Mouse (Mus musculus): ENCODE measurements around the gene Fgf12. TPM values are rescaled to one million over a fixed set of nuclear protein-coding genes. Genes with fewer than 3 reads are reported as not detected.

Gene Fgf12
- polyA plus RNA-seq, 2 experiments, result 0.06 TPM; not detected in 1

DNA sequence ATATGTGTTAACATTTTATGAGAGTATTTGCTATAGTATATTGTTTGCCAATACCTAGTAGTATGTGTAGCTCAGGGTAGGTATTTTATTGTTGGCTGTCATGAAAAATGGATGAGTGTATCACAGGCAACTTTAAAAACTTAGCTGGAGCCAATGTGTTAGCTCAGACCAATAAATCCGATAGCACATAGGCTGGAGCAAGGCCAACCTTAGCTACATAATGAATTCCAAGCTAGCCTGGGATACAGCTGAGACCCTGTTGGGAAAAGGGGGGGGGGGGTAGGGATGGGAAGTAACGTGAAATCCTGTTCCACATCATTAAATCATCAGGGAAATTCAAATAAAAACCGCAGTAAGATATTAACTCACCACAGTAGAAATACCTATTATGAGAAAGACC is 18.4 kb downstream of the Fgf12 start:
- no peak for ATAC-seq (ENCODE audit: insufficient read depth)
- Histone ChIP-seq H3K4me3 (ENCODE audit: insufficient read depth in 1 of 2, low read depth in 2 of 2, low read length in 2 of 2) (no peak overlapping the region), H3K36me3 (replicated peaks; ENCODE audit: control insufficient read depth, insufficient read depth, low read depth) (no peaks in the 10 kb centered on the region), H3K4me2 (ENCODE audit: low read depth) (no peak overlapping the region), H3K27ac (no peak overlapping the region), H3K27me3 (ENCODE audit: control insufficient read depth, insufficient read depth, low read length) (no peaks in the 10 kb centered on the region), H3K4me1 (replicated peaks; ENCODE audit: control insufficient read depth in 2 of 2, insufficient read depth in 2 of 2, low read length in 1 of 2) (no peaks in the 10 kb centered on the region), H3K9me3 (ENCODE audit: control insufficient read depth, low read length) (no peaks in the 10 kb centered on the region), H3K9ac (replicated peaks) (no peak overlapping the region)
- WGBS (ENCODE audit: insufficient replicate concordance), result 49% methylated on average over 3 of the region's 3 CpGs
- TF ChIP-seq CTCF (IDR thresholded peaks at IDR 0.05; ENCODE audit: low read depth) (no peak), EP300 (IDR thresholded peaks at IDR 0.05; ENCODE audit: low read depth) (no peak)
- no peak for DNase-seq (ENCODE audit: low read depth in 3 of 3, low spot score in 3 of 3)

DNA sequence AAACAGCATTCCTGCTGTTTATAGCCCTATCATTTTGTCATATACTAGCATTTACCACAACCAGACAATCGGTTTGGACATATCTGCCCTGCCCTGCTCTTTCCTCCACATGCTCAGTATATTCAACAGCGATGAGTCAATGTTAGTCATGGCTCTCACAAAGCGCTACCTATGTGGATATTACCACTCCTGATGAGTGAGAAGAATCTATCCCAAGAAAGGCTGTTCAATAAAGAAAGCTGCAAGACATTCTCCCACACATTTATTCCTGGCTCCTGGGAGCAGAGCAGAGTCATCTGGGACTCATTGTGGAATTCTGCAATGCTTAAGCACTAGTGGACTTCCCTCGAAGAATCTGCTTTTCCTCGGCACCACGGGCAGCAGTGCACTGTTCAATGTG is 26.1 kb downstream of the Fgf12 start:
- no peak for TF ChIP-seq CTCF (IDR thresholded peaks at IDR 0.05; ENCODE audit: low read depth)
- no peak for TF ChIP-seq EP300 (IDR thresholded peaks at IDR 0.05; ENCODE audit: low read depth)
- no peaks in the 10 kb centered on the region for H3K9me3 ChIP-seq (ENCODE audit: control insufficient read depth, low read length)
- H3K4me2 ChIP-seq (ENCODE audit: low read depth), result no peak overlapping the region
- H3K27ac ChIP-seq, result no peak overlapping the region
- no peaks in the 10 kb centered on the region for H3K36me3 ChIP-seq (replicated peaks; ENCODE audit: control insufficient read depth, insufficient read depth, low read depth)
- no peak overlapping the region for H3K9ac ChIP-seq (replicated peaks)
- H3K4me1 ChIP-seq (replicated peaks; ENCODE audit: control insufficient read depth in 2 of 2, insufficient read depth in 2 of 2, low read length in 1 of 2), result no peaks in the 10 kb centered on the region
- DNase-seq (ENCODE audit: low read depth in 3 of 3, low spot score in 3 of 3) (no peak), ATAC-seq (ENCODE audit: insufficient read depth) (no peak)
- H3K27me3 ChIP-seq (ENCODE audit: control insufficient read depth, insufficient read depth, low read length), result no peaks in the 10 kb centered on the region
- 60% methylated on average over 6 of the region's 6 CpGs for WGBS (ENCODE audit: insufficient replicate concordance)
- no peak overlapping the region for H3K4me3 ChIP-seq (ENCODE audit: insufficient read depth in 1 of 2, low read depth in 2 of 2, low read length in 2 of 2)

DNA sequence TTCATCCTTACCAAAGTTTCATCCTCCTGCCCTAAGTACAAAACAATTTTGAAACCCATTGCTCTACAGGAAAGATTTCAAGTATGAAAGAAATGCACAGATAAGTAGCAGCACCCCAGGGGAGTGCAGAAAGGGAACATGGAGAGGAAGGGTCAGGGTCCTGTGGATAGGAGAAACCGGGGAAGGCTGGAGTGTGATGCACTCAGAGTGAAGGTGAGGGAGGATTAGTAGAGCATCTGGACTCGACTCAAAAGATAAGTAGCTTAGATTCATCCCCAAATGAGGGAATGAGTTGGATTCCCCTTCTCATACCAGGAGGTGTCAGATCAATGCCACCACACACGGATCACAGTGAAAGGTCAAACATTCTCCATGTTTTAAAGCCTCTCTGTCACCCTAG is 46.2 kb downstream of the Fgf12 start:
- H3K4me2 ChIP-seq (ENCODE audit: low read depth), result no peak overlapping the region
- WGBS (ENCODE audit: insufficient replicate concordance), result 47% methylated on average over 3 of the region's 3 CpGs
- H3K9ac ChIP-seq (replicated peaks), result no peak overlapping the region
- no peaks in the 10 kb centered on the region for H3K9me3 ChIP-seq (ENCODE audit: control insufficient read depth, low read length)
- no peaks in the 10 kb centered on the region for H3K36me3 ChIP-seq (replicated peaks; ENCODE audit: control insufficient read depth, insufficient read depth, low read depth)
- H3K27me3 ChIP-seq (ENCODE audit: control insufficient read depth, insufficient read depth, low read length), result no peaks in the 10 kb centered on the region
- ATAC-seq (ENCODE audit: insufficient read depth) (no peak), DNase-seq (ENCODE audit: low read depth in 3 of 3, low spot score in 3 of 3) (no peak)
- no peak overlapping the region for H3K4me3 ChIP-seq (ENCODE audit: insufficient read depth in 1 of 2, low read depth in 2 of 2, low read length in 2 of 2)
- no peak overlapping the region for H3K27ac ChIP-seq
- TF ChIP-seq CTCF (IDR thresholded peaks at IDR 0.05; ENCODE audit: low read depth), result no peak
- no peak for TF ChIP-seq EP300 (IDR thresholded peaks at IDR 0.05; ENCODE audit: low read depth)
- H3K4me1 ChIP-seq (replicated peaks; ENCODE audit: control insufficient read depth in 2 of 2, insufficient read depth in 2 of 2, low read length in 1 of 2), result no peaks in the 10 kb centered on the region

DNA sequence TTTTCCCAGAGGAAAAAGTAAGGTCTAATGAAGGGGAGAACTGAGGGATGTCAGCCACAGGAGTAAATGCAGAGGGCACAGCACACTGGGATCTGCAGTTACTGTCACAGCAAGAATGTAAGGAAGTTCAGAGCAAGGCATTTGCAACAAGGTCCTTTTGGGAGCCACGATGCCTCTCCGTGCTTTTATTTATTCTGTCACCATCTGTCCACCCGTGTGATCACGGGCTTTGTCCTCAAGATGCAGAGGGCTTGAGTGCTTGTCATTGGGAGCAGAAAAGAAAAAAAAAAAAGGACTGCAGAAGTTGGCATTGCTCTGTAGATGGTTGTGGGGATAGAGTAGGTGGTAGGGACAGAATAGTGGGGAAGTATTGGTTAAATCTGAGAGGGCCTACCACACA is 52.5 kb downstream of the Fgf12 start:
- DNase-seq (ENCODE audit: low read depth in 3 of 3, low spot score in 3 of 3) (no peak), ATAC-seq (ENCODE audit: insufficient read depth) (no peak)
- H3K4me2 ChIP-seq (ENCODE audit: low read depth), result no peak overlapping the region
- H3K9me3 ChIP-seq (ENCODE audit: control insufficient read depth, low read length), result no peaks in the 10 kb centered on the region
- H3K27me3 ChIP-seq (ENCODE audit: control insufficient read depth, insufficient read depth, low read length), result no peaks in the 10 kb centered on the region
- 64% methylated on average over 4 of the region's 4 CpGs for WGBS (ENCODE audit: insufficient replicate concordance)
- no peaks in the 10 kb centered on the region for H3K4me1 ChIP-seq (replicated peaks; ENCODE audit: control insufficient read depth in 2 of 2, insufficient read depth in 2 of 2, low read length in 1 of 2)
- H3K36me3 ChIP-seq (replicated peaks; ENCODE audit: control insufficient read depth, insufficient read depth, low read depth), result no peaks in the 10 kb centered on the region
- H3K27ac ChIP-seq, result no peak overlapping the region
- H3K9ac ChIP-seq (replicated peaks), result no peak overlapping the region
- no peak overlapping the region for H3K4me3 ChIP-seq (ENCODE audit: insufficient read depth in 1 of 2, low read depth in 2 of 2, low read length in 2 of 2)
- TF ChIP-seq EP300 (IDR thresholded peaks at IDR 0.05; ENCODE audit: low read depth) (no peak), CTCF (IDR thresholded peaks at IDR 0.05; ENCODE audit: low read depth) (no peak)

DNA sequence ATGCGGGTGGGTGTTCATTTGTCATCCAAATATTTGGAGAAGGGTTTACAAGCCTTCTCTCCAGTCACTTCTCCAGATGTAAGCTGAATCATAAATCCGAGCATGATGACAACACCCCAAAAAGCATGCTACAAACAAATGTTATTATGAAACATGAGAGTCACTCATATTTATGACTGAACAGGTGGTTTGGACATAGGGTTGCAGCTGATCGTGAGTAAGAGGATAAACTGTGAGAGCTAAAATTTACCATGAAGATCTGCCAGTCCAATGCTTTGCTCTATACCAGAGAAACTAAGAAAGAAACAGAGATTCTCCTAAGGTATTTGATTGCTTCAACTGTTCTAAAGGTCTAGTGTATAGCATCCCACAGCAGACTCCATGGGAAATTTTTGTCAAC is 56.0 kb downstream of the Fgf12 start:
- no peak overlapping the region for H3K4me3 ChIP-seq (ENCODE audit: insufficient read depth in 1 of 2, low read depth in 2 of 2, low read length in 2 of 2)
- H3K27me3 ChIP-seq (ENCODE audit: control insufficient read depth, insufficient read depth, low read length), result no peaks in the 10 kb centered on the region
- no peak overlapping the region for H3K4me2 ChIP-seq (ENCODE audit: low read depth)
- no peak overlapping the region for H3K27ac ChIP-seq
- TF ChIP-seq CTCF (IDR thresholded peaks at IDR 0.05; ENCODE audit: low read depth), result no peak
- no peaks in the 10 kb centered on the region for H3K9me3 ChIP-seq (ENCODE audit: control insufficient read depth, low read length)
- no peak overlapping the region for H3K9ac ChIP-seq (replicated peaks)
- 49% methylated on average over 3 of the region's 3 CpGs for WGBS (ENCODE audit: insufficient replicate concordance)
- H3K36me3 ChIP-seq (replicated peaks; ENCODE audit: control insufficient read depth, insufficient read depth, low read depth), result no peaks in the 10 kb centered on the region
- ATAC-seq (ENCODE audit: insufficient read depth), result no peak
- H3K4me1 ChIP-seq (replicated peaks; ENCODE audit: control insufficient read depth in 2 of 2, insufficient read depth in 2 of 2, low read length in 1 of 2), result no peaks in the 10 kb centered on the region
- no peak for DNase-seq (ENCODE audit: low read depth in 3 of 3, low spot score in 3 of 3)

All from liver, embryonic 14.5 days (tissue).